Mouse (Mus musculus) CH12.LX (cell line): ENCODE measurements around the gene Rtl6.

ENCODE experiments used
- BHLHE40 ChIP-seq: IDR thresholded peaks from 2 replicates; pipeline ENCODE4 v1.6.1; 2011; ENCODE audit warnings: mild to moderate bottlenecking, low read depth, low read length, improper control_type of control experiment
- CTCF ChIP-seq, 2 experiments: IDR thresholded peaks in 1 of 2; conservative IDR thresholded peaks in 1 of 2; 2 replicates each; pipeline ENCODE4 v1.5.1; 2011 to 2012; ENCODE audit warnings: low read depth in 2 of 2, low read length in 2 of 2, improper control_type of control experiment in 1 of 2, inconsistent platforms in 1 of 2, mild to moderate bottlenecking in 1 of 2, moderate library complexity in 1 of 2
- E2F4 ChIP-seq: IDR thresholded peaks from 2 replicates; pipeline ENCODE4 v1.6.1; 2011; ENCODE audit warnings: low read depth, low read length, improper control_type of control experiment; ENCODE audit not compliant: insufficient replicate concordance
- ELF1 ChIP-seq: IDR thresholded peaks from 2 replicates; pipeline ENCODE4 v1.6.1; 2014; ENCODE audit warnings: low read depth, mild to moderate bottlenecking, inconsistent platforms, low read length, improper control_type of control experiment
- EP300 ChIP-seq: IDR thresholded peaks from 2 replicates; pipeline ENCODE4 v1.6.1; 2011; ENCODE audit warnings: low read length, improper control_type of control experiment
- MYC ChIP-seq: IDR thresholded peaks from 2 replicates; pipeline ENCODE4 v1.6.1; 2011; ENCODE audit warnings: low read depth, mild to moderate bottlenecking, improper control_type of control experiment, low read length
- NELFE ChIP-seq: IDR thresholded peaks from 2 replicates; pipeline ENCODE4 v1.6.1; 2011; ENCODE audit warnings: low read depth, low read length, improper control_type of control experiment
- POLR2A ChIP-seq: IDR thresholded peaks from 2 replicates; pipeline ENCODE4 v1.6.1; 2011; ENCODE audit warnings: low read depth, mild to moderate bottlenecking, improper control_type of control experiment, low read length
- POLR2AphosphoS2 ChIP-seq: IDR thresholded peaks from 2 replicates; pipeline ENCODE4 v1.6.1; 2011; ENCODE audit warnings: low read depth, low read length, improper control_type of control experiment

GRCm38 (mm10) chr15:84531535-84531934 is 26.1 kb downstream of the Rtl6 start:
- TF ChIP-seq BHLHE40 (no peak), ELF1 (no peak), EP300 (no peak), CTCF (conservative IDR thresholded peaks at IDR 0.05 in 1 of 2, IDR thresholded peaks at IDR 0.05 in 1 of 2; ENCODE audit: low read depth in 2 of 2, low read length in 2 of 2) (no peak), E2F4 (no peak), POLR2AphosphoS2 (no peak), POLR2A (no peak), NELFE (no peak), MYC (no peak)
